Mouse (Mus musculus) intestine, postnatal 0 days (tissue): ENCODE measurements around the gene Tcf25. TPM values are rescaled to one million over a fixed set of nuclear protein-coding genes. Genes with fewer than 3 reads are reported as not detected.
"Not testable (repeated sequence)": the region's sequence is repeated elsewhere in the genome, so short reads cannot be mapped to it uniquely, and the experiment has no call there.

Source experiments
- ATAC-seq: fragments of 200-750 bp; cut with Nextera tagmentation; 2 replicates; pipeline ENCODE4 v1.8.0; 2017; ENCODE audit warnings: mild to moderate bottlenecking, moderate TSS enrichment, moderate library complexity
- H3K27ac ChIP-seq: fragments of 300-500 bp; sonication (generic); 2 replicates; pipeline ENCODE4 v1.5.1; 2014; ENCODE audit warnings: mild to moderate bottlenecking, low read depth, low read length, moderate library complexity
- H3K27me3 ChIP-seq: fragments of 300-500 bp; sonication (generic); replicated peaks from 2 replicates; pipeline ENCODE4 v1.6.1; 2014; ENCODE audit warnings: low read length, mixed read lengths; ENCODE audit not compliant: control insufficient read depth, insufficient read depth
- H3K36me3 ChIP-seq: fragments of 300-500 bp; sonication (generic); 2 replicates; pipeline ENCODE4 v1.6.1; 2014; ENCODE audit warnings: mild to moderate bottlenecking, moderate library complexity; ENCODE audit not compliant: control insufficient read depth, insufficient read depth
- H3K4me1 ChIP-seq: fragments of 300-500 bp; sonication (generic); replicated peaks from 2 replicates; pipeline ENCODE4 v1.6.1; 2014; ENCODE audit warnings: antibody characterized with exemption, low read length, mixed read lengths; ENCODE audit not compliant: control insufficient read depth, insufficient read depth
- H3K4me2 ChIP-seq: fragments of 300-500 bp; sonication (generic); replicated peaks from 2 replicates; pipeline ENCODE4 v1.6.1; 2014; ENCODE audit warnings: low read depth, mild to moderate bottlenecking, moderate library complexity
- H3K4me3 ChIP-seq: fragments of 300-500 bp; sonication (generic); 2 replicates; pipeline ENCODE4 v1.5.1; 2014; ENCODE audit warnings: low read depth, low read length
- H3K9ac ChIP-seq: fragments of 300-500 bp; sonication (generic); 2 replicates; pipeline ENCODE4 v1.6.1; 2014; ENCODE audit warnings: mild to moderate bottlenecking, low read depth, low read length
- H3K9me3 ChIP-seq: fragments of 300-500 bp; sonication (generic); 2 replicates; pipeline ENCODE4 v1.6.1; 2016; ENCODE audit warnings: mixed run types; ENCODE audit not compliant: control insufficient read depth
- CTCF ChIP-seq: sonication (generic); IDR thresholded peaks from 2 replicates; pipeline ENCODE4 v1.5.1; 2016; ENCODE audit warnings: low read depth, mild to moderate bottlenecking, control low read depth, antibody characterized with exemption, moderate library complexity
- WGBS: fragments of 180-500 bp; shearing (Covaris S2); extraction: QIAGEN DNeasy Blood & Tissue Kit; methylation state at CpG from one replicate; pipeline ENCODE4 v1.1.7; 2014; 5-methylcytosine and 5-hydroxymethylcytosine counted together
- polyA plus RNA-seq: library from polyadenylated mRNA; unstranded; fragments of >200 nt; fragmentation: Nextera tagmentation; extraction: Ambion mirVana; gene quantifications from 2 replicates; pipeline ENCODE4 v1.2.1, GENCODE M21; 2015

Gene Tcf25
- polyA plus RNA-seq, 1 experiment from 2014 or later, result 147 TPM

DNA sequence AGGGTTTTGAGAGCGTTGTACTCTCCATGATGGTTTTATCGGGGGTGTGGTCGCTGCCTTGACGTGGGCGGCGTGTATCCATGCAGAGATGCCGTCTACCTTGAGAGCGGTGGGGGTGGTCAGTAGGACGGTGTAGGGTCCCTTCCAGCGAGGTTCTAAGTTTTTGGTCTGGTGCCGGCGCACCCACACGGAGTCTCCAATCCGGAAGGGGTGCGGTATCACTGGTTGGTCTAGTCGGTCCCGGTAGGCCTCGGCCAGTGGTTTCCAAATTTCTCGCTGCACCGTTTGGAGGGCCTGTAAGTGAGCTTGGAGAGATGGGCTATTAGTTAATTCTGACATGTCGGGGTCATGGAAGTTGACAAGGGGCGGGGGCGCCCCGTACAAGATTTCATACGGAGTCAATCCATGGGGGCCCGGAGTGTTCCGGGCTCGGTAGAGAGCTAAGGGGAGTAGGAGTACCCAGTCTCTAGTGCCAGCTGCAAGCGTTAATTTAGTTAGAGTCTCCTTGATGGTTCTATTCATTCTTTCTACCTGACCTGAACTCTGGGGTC lies 54.9 kb downstream of the Tcf25 start:
- Histone ChIP-seq H3K4me2 (no peak overlapping the region), H3K4me3 (no peak overlapping the region), H3K36me3 (no peaks in the 10 kb centered on the region), H3K9me3 (peaks cover 30% of the 10 kb centered on the region; the same call in 1 of the 2 replicates), H3K27me3 (no peaks in the 10 kb centered on the region), H3K4me1 (no peaks in the 10 kb centered on the region), H3K27ac (no peak overlapping the region), H3K9ac (no peak overlapping the region)
- ATAC-seq, result no peak
- WGBS, result 98% methylated on average over 29 of the region's 29 CpGs
- no peak for TF ChIP-seq CTCF

GRCm38 (mm10) chr8:123428939-123429721 lies 55.6 kb downstream of the Tcf25 start:
- H3K27ac ChIP-seq, result no peak overlapping the region
- TF ChIP-seq CTCF, result no peak

DNA sequence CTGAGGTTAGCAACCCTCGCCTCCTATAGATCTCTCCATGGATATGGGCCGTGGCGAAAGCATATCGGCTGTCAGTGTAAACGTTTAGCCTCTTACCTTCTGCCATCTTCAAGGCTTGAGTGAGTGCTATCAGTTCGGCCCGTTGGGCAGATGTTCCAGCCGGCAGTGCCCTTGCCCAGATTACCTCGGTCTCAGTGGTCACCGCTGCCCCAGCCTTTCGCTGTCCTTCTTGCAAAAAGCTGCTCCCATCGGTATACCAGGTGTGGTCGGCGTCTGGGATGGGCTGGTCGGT lies 56.1 kb downstream of the Tcf25 start:
- not testable (repeated sequence) for H3K4me2 ChIP-seq, H3K9ac ChIP-seq, H3K4me3 ChIP-seq, ATAC-seq, H3K27ac ChIP-seq, H3K36me3 ChIP-seq, H3K4me1 ChIP-seq, H3K27me3 ChIP-seq
- H3K9me3 ChIP-seq, result peaks cover 30% of the 10 kb centered on the region; the same call in 1 of the 2 replicates
- 93% methylated on average over 15 of the region's 15 CpGs for WGBS

More at GRCm38 (mm10) chr8:123428939-123429721, 55.6 kb downstream of the Tcf25 start:
- no peak overlapping the region for H3K4me2 ChIP-seq
- 96% methylated on average over 23 of the region's 23 CpGs for WGBS
- no peaks in the 10 kb centered on the region for H3K27me3 ChIP-seq
- ATAC-seq, result no peak
- H3K9ac ChIP-seq, result no peak overlapping the region
- H3K36me3 ChIP-seq, result no peaks in the 10 kb centered on the region
- no peaks in the 10 kb centered on the region for H3K4me1 ChIP-seq
- H3K9me3 ChIP-seq, result peaks cover 30% of the 10 kb centered on the region; the same call in 1 of the 2 replicates
- no peak overlapping the region for H3K4me3 ChIP-seq

GRCm38 (mm10) chr8:123430936-123431335 lies 57.4 kb downstream of the Tcf25 start:
- not testable (repeated sequence) for H3K36me3 ChIP-seq, H3K27ac ChIP-seq, H3K4me2 ChIP-seq, H3K4me1 ChIP-seq, H3K27me3 ChIP-seq, H3K4me3 ChIP-seq, ATAC-seq, H3K9ac ChIP-seq
- H3K9me3 ChIP-seq, result peaks cover 30% of the 10 kb centered on the region; the same call in 1 of the 2 replicates
- WGBS, result 87% methylated on average over 8 of the region's 8 CpGs

DNA sequence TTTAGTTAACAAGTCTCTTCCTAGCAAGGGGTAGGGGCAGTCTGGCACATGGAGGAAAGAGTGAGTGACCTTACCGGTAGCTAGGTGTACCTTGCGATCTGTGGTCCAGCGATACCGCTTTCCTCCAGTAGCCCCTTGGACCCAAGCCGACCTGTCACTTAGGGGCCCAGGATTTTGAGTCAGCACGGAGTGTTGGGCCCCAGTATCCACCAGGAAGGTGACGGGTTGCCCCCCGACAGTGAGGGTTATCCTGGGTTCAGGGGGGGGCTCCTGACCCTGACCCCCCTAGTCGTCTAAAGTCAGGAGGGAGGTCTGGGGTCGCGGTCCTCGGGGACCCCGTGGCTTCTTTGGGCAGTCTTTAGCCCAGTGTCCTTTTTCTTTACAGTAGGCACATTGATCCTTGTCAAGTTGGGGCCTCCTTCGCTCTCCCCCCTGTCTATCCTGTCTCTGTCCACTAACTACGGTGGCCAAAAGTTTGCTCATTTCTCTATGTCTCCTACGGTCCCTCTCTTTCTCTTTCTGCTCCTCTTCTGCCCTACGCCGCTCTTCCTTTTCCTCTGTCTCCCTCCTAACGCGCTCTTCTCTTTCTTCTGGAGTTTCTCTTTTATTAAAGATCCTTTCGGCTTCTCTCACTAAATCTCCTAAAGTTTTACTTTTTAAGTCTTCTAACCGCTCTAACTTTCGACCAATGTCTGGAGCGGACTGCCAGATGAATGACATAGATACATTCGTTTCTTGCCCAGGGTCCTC lies 58.2 kb downstream of the Tcf25 start:
- 97% methylated on average over 25 of the region's 25 CpGs for WGBS
- H3K9me3 ChIP-seq, result peaks cover 30% of the 10 kb centered on the region; the same call in 1 of the 2 replicates
- ATAC-seq, result no peak
- no peak overlapping the region for H3K27ac ChIP-seq
- no peaks in the 10 kb centered on the region for H3K4me1 ChIP-seq
- H3K27me3 ChIP-seq, result no peaks in the 10 kb centered on the region
- no peak overlapping the region for H3K9ac ChIP-seq
- TF ChIP-seq CTCF, result no peak
- no peaks in the 10 kb centered on the region for H3K36me3 ChIP-seq
- no peak overlapping the region for H3K4me2 ChIP-seq
- no peak overlapping the region for H3K4me3 ChIP-seq

DNA sequence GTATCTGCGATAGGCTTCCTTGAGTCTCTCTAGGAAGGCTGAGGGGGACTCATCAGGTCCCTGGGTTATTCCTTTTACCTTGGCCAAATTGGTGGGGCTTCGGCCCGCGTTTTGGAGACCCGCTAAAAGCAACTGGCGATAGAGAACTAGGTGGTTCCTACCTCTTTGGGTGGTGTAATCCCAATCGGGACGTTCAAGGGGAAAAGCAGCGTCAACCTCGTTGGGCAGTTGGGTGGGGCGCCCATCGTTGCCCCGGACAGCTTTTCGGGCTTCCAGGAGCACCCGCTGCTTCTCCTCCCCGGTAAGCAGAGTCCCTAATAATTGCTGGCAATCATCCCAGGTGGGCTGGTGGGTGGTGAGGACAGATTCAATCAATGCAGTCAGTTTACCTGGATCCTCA lies 58.8 kb downstream of the Tcf25 start:
- Histone ChIP-seq H3K4me3 (no peak overlapping the region), H3K27ac (no peak overlapping the region), H3K27me3 (no peaks in the 10 kb centered on the region), H3K9me3 (peaks cover 28% of the 10 kb centered on the region; the same call in 1 of the 2 replicates), H3K9ac (no peak overlapping the region), H3K36me3 (no peaks in the 10 kb centered on the region), H3K4me2 (no peak overlapping the region), H3K4me1 (no peaks in the 10 kb centered on the region)
- TF ChIP-seq CTCF, result no peak
- 96% methylated on average over 16 of the region's 16 CpGs for whole genome bisulfite sequencing
- ATAC-seq, result no peak

- not testable (repeated sequence) for ATAC-seq, H3K4me3 ChIP-seq, H3K4me2 ChIP-seq, H3K36me3 ChIP-seq, H3K4me1 ChIP-seq, H3K27ac ChIP-seq, H3K27me3 ChIP-seq, H3K9ac ChIP-seq
- peaks cover 18% of the 10 kb centered on the region; the same call in 1 of the 2 replicates for H3K9me3 ChIP-seq
- 97% methylated on average over 40 of the region's 47 CpGs for WGBS
Measured at GRCm38 (mm10) chr8:123433241-123433974, 59.9 kb downstream of the Tcf25 start.
